Mouse (Mus musculus): ENCODE measurements around the gene Sept5. TPM values are rescaled to one million over a fixed set of nuclear protein-coding genes. Genes with fewer than 3 reads are reported as not detected.

Sept5 gene
- 1 to 10 TPM; 3.9 to 4.1 TPM for total RNA-seq (2021)
- long read RNA-seq, experiment 1, partial matches to known transcripts: 1 of 1 reads
- long read RNA-seq, experiment 1, other reads (novel, unspliced or antisense): 0 of 1 reads
- long read RNA-seq, experiment 2: 0 reads

- DNase-seq: peak; percentile 75 to 78
These were observed at the start of gene Sept5 for GRCm38 (mm10) chr16:18629390-18630231. Gene Sept5, minus strand, starts transcription at chr16:18629954.

DNA sequence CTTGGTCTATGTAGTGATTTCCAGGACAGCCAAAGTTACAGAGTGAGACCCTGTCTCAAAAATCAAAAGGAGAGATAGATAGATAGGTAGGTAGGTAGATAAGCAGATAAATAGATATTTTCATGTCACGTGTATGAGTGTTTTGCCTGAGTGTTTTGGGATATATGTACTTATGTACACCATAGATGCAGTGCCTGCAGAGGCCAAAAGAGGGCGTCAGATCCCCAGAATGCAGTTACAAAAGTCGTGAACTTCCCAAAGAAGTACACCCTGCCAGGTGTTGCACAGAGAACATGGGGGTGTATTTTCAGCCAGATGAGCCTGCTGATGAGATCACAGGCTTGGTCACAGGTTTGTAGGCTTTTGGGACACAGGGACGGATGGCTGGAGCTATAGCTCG lies 49.4 kb upstream of the Sept5 start:
- no peak for DNase-seq

GRCm38 (mm10) chr16:18677746-18678679 lies 48.3 kb upstream of the Sept5 start:
- DNase-seq: peak; percentile 49 to 81

DNA sequence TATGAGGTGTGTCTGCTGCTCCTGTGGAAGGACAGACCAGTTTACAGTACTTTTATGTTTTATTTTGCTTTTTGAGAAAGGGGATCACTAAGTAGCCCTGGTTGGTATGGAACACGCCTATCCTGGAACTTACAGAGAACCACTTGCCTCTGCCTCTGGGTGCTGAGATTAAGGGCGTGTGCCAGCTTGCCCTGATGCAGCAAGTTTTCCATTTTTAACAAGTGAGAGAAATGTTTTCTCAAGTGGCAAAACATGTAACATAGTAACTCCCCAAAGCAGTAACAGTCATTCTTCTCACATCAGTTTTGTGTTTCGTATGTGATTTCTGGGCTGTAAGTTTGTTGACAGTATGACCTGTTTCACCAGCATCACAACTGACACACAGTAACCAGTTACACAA lies 43.3 kb upstream of the Sept5 start:
- no peak for DNase-seq

DNA sequence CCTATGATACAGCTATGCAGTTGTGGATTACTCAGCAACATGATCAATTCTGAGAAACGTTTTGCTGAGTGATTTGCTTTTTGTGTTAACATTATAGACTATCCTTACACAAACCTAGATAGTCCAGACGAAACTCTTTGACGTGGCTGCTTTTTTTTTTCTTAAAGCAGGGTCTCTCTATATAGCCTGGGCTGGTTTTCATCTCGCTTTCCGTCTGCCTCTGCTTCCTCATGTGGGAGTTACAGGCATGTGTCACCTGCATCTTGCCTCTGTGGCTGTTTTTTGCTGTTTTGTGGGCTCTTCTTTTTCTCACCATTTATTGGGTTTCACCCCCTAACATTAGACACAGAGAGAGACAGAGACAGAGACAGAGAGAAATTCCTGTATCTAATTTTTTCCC lies 42.3 kb upstream of the Sept5 start:
- DNase-seq: no peak

GRCm38 (mm10) chr16:18669914-18670313 lies 40.2 kb upstream of the Sept5 start:
- DNase-seq: no peak

GRCm38 (mm10) chr16:18658597-18658996 lies 28.8 kb upstream of the Sept5 start:
- no peak for DNase-seq

- DNase-seq: no peak
These were observed 25.8 kb upstream of the Sept5 start for GRCm38 (mm10) chr16:18655372-18656098.

DNA sequence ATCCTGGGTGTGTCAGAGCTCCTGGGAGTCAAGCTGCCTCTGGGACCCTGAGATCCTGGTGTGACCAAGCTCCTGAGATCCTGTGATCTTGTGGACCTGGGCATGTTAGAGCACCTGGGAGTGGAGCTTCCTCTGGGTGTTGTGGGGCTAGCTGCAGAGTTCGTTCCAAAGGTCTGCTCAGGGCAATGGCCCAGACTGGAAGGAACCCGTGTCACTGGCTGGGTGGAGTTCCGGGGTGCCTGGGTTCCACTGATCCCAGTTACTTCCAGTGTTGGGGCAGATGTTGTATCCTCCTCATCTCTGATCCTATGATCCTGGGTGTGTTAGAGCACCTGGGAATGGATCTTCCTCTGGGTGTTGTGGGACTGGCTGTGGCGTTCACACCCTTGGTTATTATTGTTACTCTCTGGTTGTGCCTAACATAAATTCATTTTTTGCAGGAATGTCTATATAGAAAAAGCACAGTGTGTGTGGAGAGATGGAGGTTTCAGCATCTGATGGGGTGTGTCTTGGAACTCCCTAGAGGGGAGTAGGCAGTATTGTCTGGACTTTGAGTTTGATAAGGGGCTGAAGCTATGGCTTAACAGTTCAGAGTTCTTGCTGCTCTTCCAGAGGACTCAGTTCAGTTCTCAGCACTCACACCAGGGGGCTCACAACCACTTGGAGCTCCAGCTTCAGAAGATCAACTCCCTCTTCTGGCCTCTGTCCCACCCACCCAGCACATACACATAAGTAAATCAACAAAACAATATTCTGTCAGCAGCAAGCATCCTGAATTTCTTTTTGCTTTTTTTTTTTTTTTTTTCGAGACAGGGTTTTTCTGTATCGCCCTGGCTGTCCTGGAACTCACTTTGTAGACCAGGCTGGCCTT lies 23.8 kb upstream of the Sept5 start:
- no peak for DNase-seq

GRCm38 (mm10) chr16:18649126-18649525 lies 19.4 kb upstream of the Sept5 start:
- no peak for DNase-seq

- DNase-seq: no peak
These were observed 15.6 kb upstream of the Sept5 start for GRCm38 (mm10) chr16:18645329-18645728.

- no peak for DNase-seq
These were observed 14.7 kb upstream of the Sept5 start for GRCm38 (mm10) chr16:18644485-18644884.

DNA sequence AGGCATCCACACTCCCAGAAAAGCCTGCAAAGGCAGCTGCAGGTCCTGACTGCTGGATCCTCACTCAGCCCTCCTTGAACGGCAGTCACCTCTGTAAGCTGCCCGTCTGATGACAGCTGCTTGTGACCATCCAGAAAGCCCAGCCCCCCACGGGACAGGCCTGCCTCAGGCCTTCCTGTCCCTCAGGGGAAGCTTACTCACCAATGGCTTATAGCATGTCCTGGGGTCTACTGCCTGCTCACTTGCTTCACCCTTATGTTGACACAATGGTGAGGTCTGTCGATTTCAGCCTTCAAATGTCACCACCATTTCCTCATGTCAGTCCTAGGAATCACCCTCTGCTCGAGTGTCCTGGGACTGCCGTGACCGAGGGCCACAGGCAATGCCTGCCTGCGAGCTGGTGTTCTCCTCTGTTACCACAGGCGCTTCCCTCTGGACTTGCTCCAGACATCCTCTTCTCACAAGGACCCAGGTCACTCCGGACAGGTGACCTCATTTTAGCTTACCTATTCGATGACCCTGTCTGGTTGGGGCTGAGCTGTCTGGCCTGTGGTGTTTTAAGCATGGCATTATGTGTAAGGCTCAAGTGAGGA lies 13.7 kb upstream of the Sept5 start:
- DNase-seq: no peak

DNA sequence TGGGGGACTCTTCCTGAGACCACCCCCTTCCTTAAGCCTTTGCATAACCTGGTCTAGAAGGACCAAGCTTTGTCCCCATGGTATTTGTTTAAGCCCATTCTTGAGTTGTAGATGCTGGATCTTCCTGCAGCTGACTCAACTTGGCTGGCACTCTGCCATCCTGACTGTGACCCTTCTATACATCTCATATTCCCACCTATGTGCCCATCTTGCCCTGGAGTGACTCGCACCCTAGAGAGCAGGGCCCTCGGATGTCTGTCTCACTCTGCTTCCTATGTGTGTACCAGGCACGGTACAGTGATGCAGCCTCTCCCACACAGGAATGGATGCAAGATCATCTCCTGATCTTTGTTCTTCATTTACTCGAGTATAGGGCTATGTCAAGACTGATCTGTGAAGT lies 13.1 kb upstream of the Sept5 start:
- DNase-seq: no peak

GRCm38 (mm10) chr16:18642291-18642690 lies 12.5 kb upstream of the Sept5 start:
- no peak for DNase-seq

GRCm38 (mm10) chr16:18639382-18639929 lies 9.7 kb upstream of the Sept5 start:
- no peak for DNase-seq

DNA sequence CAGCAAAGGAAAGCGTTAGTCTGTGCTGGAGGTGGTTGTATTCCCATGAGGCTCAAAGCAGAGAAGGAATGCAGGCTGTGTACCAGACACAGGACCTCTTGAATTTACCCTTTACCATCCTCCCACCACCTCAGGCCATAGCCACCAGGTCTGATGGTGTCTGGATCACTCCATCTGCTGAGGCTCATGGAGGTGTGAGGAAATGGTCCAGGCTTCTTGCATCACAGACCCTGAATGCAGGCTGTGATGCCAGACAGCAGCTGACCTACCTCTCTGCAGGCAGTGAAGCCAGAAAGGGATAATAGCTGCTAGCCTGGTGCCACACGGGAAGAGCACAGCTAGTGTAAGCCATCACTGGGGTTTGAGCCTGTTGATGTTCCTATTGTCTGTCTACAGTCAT lies 8.6 kb upstream of the Sept5 start:
- no peak for DNase-seq

- DNase-seq: no peak
These were observed 7.0 kb upstream of the Sept5 start for GRCm38 (mm10) chr16:18636804-18637203.

GRCm38 (mm10) chr16:18636401-18636800 lies 6.6 kb upstream of the Sept5 start:
- DNase-seq: no peak

DNA sequence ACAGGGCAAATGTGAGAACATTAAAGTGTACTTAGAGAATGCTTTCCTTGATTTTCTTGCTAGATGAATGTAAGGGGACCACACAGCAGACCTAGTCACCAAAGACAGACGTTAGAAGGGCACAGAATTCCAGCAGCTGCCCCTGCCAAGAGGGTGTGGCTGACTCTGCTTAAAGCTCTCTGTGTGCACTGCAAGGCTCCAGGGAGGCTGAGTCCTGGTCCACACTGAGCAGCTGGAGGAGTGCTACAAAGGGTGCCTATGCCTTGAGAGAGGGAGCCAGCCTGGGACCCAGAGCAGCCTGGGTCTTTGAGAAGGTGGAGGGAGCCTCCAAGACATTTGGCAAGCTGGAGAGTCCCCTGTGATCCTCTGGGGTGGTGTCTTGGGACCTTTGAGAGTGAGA lies 3.6 kb upstream of the Sept5 start:
- no peak for DNase-seq

Measured in heart, adult 18-20 months (tissue).